Mouse (Mus musculus) spleen, postnatal 14 days (tissue): ENCODE data around the gene Grifin.

ENCODE experiments used
- DNase-seq, 2 experiments: peaks; one replicate each; pipeline ENCODE4 v3.0.0; 2021 to 2022; ENCODE audit warnings: low spot score in 2 of 2

Grifin gene

GRCm38 (mm10) chr5:140589082-140589774 lies 24.4 kb upstream of the Grifin start:
- no peak for DNase-seq

DNA sequence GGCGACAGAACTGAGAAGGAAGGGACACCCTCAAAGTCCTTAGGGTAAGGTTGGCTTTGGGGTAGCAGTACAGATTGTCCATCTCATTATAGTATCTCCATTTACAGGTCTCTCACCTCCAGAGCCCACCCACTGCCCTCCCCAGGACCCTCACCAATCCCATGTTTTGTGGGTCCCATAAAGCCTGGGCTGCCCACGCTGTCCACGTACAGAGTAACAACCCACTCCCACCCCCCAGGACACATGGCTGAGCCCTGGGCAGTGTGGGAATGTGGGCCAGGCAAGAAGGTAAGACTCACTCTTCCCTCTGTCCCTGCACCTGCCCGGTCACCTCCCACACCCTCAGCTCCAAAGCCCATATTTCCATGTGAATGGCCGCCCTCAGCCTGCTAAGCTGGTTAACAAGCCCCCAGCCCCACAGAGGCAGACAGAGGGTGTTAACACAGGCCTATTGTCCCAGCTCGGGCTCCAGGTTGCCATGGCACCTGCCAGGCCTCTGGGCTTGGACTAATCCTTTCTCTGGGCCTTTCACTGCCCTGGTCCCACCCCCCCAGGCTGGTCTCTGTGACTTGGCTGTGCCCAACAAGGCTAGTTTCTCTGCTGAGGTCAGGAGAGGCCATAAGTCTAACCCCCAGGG lies 19.0 kb upstream of the Grifin start:
- no peak for DNase-seq

DNA sequence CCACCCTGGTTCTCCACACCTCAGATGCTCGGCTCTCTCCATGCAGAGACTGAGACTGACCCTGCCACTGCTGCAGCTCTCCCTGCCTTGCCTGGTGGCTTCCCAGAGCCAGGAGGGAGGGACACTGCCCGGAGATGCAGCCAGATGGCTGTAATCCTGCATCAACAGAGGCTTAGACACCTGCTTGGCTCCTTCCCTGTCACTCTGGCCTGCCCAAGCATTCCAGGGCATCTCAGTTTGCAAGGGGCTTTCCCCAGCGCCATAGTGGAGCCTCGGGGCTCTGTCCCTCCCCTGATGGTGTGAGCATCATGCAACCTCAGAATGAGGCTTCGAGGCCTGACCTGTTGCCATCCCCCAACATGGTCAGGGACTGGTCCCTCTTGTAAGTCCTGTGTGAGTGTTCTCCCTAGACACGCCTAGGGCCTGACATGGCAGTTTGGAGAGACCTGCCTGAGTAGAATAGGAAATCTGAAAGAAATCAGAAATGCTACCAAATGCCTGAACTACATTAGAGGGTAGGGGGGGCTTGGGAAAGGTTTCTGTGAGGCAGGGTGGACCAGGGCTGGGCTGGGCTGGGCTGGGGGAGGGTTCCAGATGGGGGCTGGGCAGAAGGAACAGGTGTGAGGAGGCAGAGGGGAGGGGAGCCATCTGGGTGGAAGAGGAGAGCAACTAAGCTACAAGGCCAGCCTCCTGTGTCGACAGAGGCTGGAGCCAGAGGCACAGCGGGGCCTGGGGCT lies 18.3 kb upstream of the Grifin start:
- no peak for DNase-seq

- no peak for DNase-seq
Observed at GRCm38 (mm10) chr5:140581569-140581968, 16.7 kb upstream of the Grifin start.

- no peak for DNase-seq
Observed at GRCm38 (mm10) chr5:140579771-140580170, 14.9 kb upstream of the Grifin start.

GRCm38 (mm10) chr5:140579221-140579620 lies 14.3 kb upstream of the Grifin start:
- no peak for DNase-seq

- DNase-seq, result no peak
Observed at GRCm38 (mm10) chr5:140575381-140575866, 10.6 kb upstream of the Grifin start.

DNA sequence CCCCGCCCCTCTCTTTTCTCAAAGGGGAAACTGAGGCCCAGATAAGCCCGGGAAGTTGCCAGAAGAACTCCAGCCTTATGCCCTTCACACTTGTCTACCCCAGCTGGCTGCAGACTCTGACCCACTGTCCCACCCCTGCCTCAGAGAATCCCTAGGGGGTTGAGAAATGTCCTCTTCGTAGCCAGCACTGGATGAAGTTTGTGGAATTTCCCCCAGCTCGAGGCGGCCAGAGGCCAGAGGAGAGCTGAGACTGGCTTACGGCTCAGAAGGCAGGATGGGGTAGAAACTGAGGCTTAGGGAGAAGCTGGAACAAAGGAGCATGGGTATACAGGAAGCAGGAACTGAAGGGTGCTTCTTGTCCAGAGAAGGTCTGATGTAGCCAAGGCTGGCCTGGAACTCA lies 7.7 kb upstream of the Grifin start:
- no peak for DNase-seq

DNA sequence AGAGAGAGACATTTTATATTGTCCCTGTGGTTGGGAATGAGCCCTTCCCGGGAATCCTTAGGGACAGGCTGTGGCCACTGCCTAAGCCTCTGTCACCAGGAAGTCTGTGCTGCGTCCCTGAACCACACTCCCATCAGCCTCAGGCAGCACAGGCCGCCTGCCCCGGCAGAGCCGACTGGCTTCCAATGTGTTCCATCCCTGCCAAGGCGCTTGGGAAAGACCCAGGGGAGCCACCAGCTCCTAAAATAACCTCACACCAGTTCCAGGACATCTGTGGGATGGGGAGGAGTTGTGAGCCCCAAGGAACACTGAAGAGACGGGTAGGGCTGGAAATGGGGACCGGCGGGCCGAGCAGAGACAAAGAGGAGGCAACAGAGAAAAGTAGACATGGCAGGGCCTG lies 6.8 kb upstream of the Grifin start:
- DNase-seq, result no peak

DNA sequence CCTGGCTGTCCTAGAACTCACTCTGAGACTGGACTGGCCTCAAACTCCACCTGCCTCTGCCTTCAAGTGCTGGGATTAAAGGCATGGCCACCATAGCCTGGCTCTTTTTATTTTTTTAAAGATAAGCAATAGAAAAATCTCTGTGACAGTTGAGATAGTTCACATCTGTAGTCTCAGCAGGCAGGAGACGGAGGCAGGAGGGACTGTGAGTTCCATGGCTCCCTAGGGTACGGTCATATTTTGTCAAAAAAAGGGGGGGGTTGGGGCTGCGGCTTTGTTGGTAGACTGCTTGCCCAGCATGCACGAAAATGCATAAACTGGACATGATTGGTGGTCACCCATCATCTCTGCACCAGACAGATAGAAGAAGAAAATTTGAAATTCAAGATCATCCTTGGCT lies 6.3 kb upstream of the Grifin start:
- no peak for DNase-seq

- DNase-seq, result no peak
Observed at GRCm38 (mm10) chr5:140570223-140570870, 5.5 kb upstream of the Grifin start.

GRCm38 (mm10) chr5:140569032-140569595 lies 4.2 kb upstream of the Grifin start:
- no peak for DNase-seq

- peak; percentile 40 to 60 for DNase-seq
Observed at GRCm38 (mm10) chr5:140568321-140568970, 3.6 kb upstream of the Grifin start.

DNA sequence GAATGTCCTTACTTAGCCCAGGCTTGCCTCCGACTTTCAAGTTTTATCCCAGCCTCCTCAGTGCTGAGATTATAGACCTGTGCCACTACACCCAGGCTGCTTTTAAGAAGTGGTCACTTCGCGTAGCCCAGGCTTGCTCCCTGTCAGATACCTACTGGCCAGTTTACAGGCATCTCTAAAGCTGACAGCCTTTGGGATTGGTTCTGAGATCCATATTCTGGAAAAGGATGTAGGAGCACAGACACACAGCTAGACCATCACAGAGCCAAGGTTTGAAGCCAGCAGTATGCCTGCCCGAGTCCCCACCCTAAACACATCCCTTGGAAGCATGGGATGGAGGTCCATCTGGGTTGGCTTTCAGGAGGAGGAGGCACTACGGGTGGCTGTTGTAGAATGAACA lies 2.9 kb upstream of the Grifin start:
- no peak for DNase-seq

GRCm38 (mm10) chr5:140567321-140567720 lies 2.5 kb upstream of the Grifin start:
- DNase-seq, result peak; percentile 69 to 77

DNA sequence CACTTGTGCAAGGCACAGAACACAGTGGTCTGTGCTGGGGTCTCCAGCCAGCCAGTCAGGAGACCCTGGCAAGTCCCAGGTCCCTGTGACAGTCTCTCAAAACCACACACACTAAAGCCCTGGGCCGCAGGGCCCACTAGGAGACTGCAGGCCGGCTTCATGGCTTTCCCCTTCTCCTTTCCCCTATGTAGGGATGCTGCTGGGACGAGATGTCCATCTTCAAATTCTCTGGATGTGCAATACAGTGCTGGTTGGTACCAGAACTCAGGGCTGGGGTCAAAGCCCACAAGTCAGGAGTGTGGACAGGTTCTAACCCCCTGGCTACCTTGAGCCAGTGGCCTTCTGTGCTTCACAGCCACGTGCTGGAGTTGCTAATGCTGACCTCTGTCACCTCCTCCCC lies 1.4 kb upstream of the Grifin start:
- DNase-seq, result no peak

DNA sequence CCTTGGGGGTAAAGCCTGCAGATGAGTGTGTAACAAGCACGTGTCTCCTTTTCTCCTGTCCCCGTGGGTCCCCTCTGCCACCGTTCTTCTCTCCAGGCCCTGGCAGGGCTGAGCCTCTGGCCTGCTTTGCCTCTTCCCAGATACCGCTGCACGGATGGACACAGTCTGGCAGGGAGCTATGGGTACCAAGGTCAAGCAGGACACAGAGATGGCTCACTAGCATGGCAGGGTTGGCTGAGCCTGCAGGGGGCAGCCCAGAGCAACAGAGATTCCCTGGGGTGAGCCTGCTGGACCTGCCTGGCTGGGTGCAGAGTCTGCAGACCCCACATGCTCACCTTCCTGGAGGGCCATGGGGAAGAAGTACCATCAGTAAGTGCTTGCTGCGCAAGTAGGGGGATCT lies 985 bp upstream of the Grifin start:
- DNase-seq, result peak; percentile 47 to 62

DNA sequence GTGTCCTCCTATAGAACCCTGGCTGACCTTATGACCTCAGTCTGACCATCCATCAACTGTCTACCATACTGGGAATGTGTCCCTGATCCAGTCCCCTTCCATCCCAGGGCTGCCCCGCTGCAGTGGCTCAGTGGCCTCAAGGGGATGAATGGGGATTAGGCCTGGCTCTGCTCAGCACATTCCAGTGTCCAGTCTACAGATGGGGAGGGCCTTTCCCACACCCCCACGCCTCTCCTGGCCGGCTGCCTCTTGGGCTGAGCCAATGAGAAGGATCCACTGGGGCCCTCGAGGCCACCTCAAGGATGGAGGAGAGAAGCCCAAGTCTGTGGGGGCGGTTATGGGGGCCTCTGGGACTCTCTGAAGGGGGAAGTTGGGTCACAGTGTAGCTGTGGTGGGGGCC lies 580 bp upstream of the Grifin start:
- no peak for DNase-seq

GRCm38 (mm10) chr5:140562601-140563000 lies 2.3 kb downstream of the Grifin start:
- no peak for DNase-seq

- DNase-seq, result no peak
Observed at GRCm38 (mm10) chr5:140556859-140557258, 8.0 kb downstream of the Grifin start.

DNA sequence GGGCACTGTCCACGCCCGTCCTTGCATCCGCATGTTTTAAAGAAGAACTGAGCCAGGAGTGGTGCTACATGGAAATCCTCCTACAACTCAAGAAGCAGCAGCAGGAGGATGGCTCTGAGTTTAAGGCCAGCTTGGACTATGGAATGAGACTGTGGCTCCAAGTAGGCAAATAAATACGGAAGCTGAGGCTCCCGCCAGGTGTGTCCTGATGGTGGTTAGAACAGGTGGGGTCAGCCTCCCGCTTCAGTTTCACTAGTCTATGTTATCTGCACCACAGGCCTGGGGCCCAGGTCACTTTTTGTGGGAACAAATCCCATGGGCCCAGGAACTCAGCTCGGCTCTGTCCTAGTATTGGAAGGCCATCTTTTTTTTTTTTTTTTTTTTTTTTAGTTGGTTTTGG lies 11.2 kb downstream of the Grifin start:
- DNase-seq, result no peak
